Comparison of ENCODE assay signal across 17 mouse cellular contexts in the genomic region with DNA sequence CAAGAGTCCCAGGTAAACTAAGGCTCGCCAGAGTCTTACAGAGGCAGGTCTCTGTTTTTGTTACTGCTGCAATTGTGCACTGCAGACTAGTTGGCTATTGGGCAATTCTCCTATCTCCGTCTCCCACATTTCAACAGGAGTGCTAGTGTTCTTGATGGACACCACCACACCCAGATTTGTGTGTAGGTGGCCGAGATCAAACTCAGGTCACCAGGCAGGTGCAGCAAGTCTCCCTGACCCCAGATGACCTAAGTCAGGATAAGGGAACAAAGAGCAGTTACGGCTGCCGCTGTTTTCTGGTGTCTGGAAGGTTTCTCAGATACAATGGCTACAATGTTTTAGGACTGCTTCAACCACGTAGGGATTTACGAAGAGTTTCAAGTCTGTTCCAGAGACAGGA. TPM values are rescaled to one million over a fixed set of nuclear protein-coding genes. Genes with fewer than 3 reads are reported as not detected.
A peak's percentile ranks its signal among the peaks of the same experiment; 100 is the strongest.
DNase-seq lines count a peak whose midpoint lies in the region; ATAC-seq lines count a peak whose summit lies in the region.
"Had no signal": no experiment of that assay in that cellular context is flagged by ENCODE, and none has a peak within 500 bp of the region (broad histone marks: within the 10 kb centered on the region; RNA-seq: fewer than 3 reads in every experiment).

No protein-coding gene starts in this region.

- no peaks in the 10 kb centered on the region for H3K9me3 ChIP-seq in heart, embryonic 15.5 days (replicated peaks)
- H3K9me3 ChIP-seq in lung, embryonic 16.5 days (ENCODE audit: control insufficient read depth, low read length) = no peaks in the 10 kb centered on the region
- H3K9me3 ChIP-seq: forebrain, embryonic 15.5 days; midbrain, embryonic 15.5 days had no signal

- no peaks in the 10 kb centered on the region for H3K27me3 ChIP-seq in heart, embryonic 15.5 days
- H3K27me3 ChIP-seq in lung, embryonic 16.5 days (ENCODE audit: control insufficient read depth, insufficient read depth, low read depth, low read length) = no peaks in the 10 kb centered on the region
- H3K27me3 ChIP-seq: forebrain, embryonic 15.5 days; midbrain, embryonic 15.5 days had no signal

- ATAC-seq in heart, embryonic 15.5 days (replicated peaks; ENCODE audit: insufficient number of reproducible peaks, insufficient read depth, low FRiP score, low read depth) = no peak
- ATAC-seq in lung, embryonic 16.5 days (ENCODE audit: low read depth) = no peak
- 0 out of 2 replicates have a peak, but pooled peaks have one; percentile 10 for ATAC-seq in granulocyte monocyte progenitor cell, adult 5-6 weeks (replicated peaks; ENCODE audit: poor library complexity, severe bottlenecking)

- no peak overlapping the region for H3K4me3 ChIP-seq in heart, embryonic 15.5 days
- no peak overlapping the region for H3K4me3 ChIP-seq in lung, embryonic 16.5 days (ENCODE audit: low read length)
- H3K4me3 ChIP-seq: forebrain, embryonic 15.5 days; midbrain, embryonic 15.5 days had no signal

- H3K27ac ChIP-seq in heart, embryonic 15.5 days = no peak overlapping the region
- H3K27ac ChIP-seq in lung, embryonic 16.5 days (ENCODE audit: low read length) = no peak overlapping the region
- H3K27ac ChIP-seq: forebrain, embryonic 15.5 days; layer of hippocampus, adult 2 months; midbrain, embryonic 15.5 days had no signal

- peaks cover 8% of the 10 kb centered on the region; the same call in 1 of the 2 replicates for H3K4me1 ChIP-seq in heart, embryonic 15.5 days (replicated peaks)
- H3K4me1 ChIP-seq in lung, embryonic 16.5 days (replicated peaks; ENCODE audit: control insufficient read depth, insufficient read depth, low read length) = peaks cover 5% of the 10 kb centered on the region

- intact Hi-C loops in heart, postnatal 36 days (cut with DNase I) = loop anchor here (5.0 kb wide), 1 partner anchor 93 kb away; a partner anchor contains a TSS

- H3K36me3 ChIP-seq in heart, embryonic 15.5 days = no peaks in the 10 kb centered on the region
- H3K36me3 ChIP-seq in lung, embryonic 16.5 days (ENCODE audit: control insufficient read depth, insufficient read depth, low read length) = no peaks in the 10 kb centered on the region
- H3K36me3 ChIP-seq: midbrain, embryonic 15.5 days had no signal

- H3K9ac ChIP-seq in heart, embryonic 15.5 days = no peak overlapping the region
- H3K9ac ChIP-seq in lung, embryonic 16.5 days (ENCODE audit: low read length) = no peak overlapping the region
- H3K9ac ChIP-seq: forebrain, embryonic 15.5 days; midbrain, embryonic 15.5 days had no signal

- no peak for DNase-seq in heart, postnatal 36 days
- no peak for DNase-seq in lung, postnatal 14 days
- DNase-seq in testis, postnatal 14 days (ENCODE audit: low spot score) = peak; percentile 79
- DNase-seq in embryo, embryonic 10.5 days (ENCODE audit: low spot score) = no peak
- DNase-seq: adrenal gland, postnatal 25 days; kidney, adult 11 months; right cerebral cortex, postnatal 25 days; thymus, adult 18-20 months had no signal

- WGBS in heart, embryonic 15.5 days = 36% methylated on average over 7 of the region's 7 CpGs
- WGBS in lung, embryonic 16.5 days = 39% methylated on average over 7 of the region's 7 CpGs

- H3K4me2 ChIP-seq in heart, embryonic 15.5 days = peak overlapping the region; percentile 52
- 0 out of 2 replicates have a peak overlapping the region, but pooled peaks have one; percentile 38 for H3K4me2 ChIP-seq in lung, embryonic 16.5 days (ENCODE audit: low read depth, low read length)
- H3K4me2 ChIP-seq: forebrain, embryonic 15.5 days; midbrain, embryonic 15.5 days had no signal

RNA-seq across cellular contexts. Expression of a gene that starts 16.9 kb away (rescaled TPM):
- 13.2 and 17.3 TPM in 2 replicates for polyA plus RNA-seq in heart, embryonic 15.5 days (2015; fragmentation: Nextera tagmentation; extraction: Ambion mirVana)
- 100 to 1,000 TPM; 106 to 112 TPM for total RNA-seq in heart, postnatal 36 days (2021)
- 1.6 and 3.1 TPM in 2 replicates for polyA plus RNA-seq in lung, embryonic 16.5 days (2015; fragmentation: Nextera tagmentation; extraction: Ambion mirVana)
- not detected in 2 replicates for total RNA-seq in granulocyte monocyte progenitor cell, adult 5-6 weeks (2014; fragmentation: Nextera tagmentation)
- not detected in 2 replicates for total RNA-seq in granulocyte monocyte progenitor cell, adult 5-6 weeks (2017)
- total RNA-seq: liver, adult 2 months; neutrophil, adult 5-6 weeks had no signal
- polyA plus RNA-seq: CD4-positive, CD25-positive, alpha-beta regulatory T cell, adult 4 months; liver, adult 2 months had no signal

Comparison
In these comparisons a context has a peak if more than half of its experiments do, and no peak if none do; other contexts are left out.
1. RNA of a gene that starts 16.9 kb away (total RNA-seq): 106 to 112 TPM in heart, postnatal 36 days; not detected in granulocyte monocyte progenitor cell, adult 5-6 weeks; every median in the first group is over 100 times any median in the second.